Mouse (Mus musculus) embryonic facial prominence, embryonic 10.5 days (tissue): ENCODE measurements around the gene Sf1. TPM values are rescaled to one million over a fixed set of nuclear protein-coding genes. Genes with fewer than 3 reads are reported as not detected.

Experiments
- DNase-seq: peaks from one replicate; pipeline ENCODE4 v3.0.0-alpha.2; 2017; ENCODE audit warnings: low spot score
- H3K27ac ChIP-seq: fragments of 300-500 bp; sonication (generic); replicated peaks from 2 replicates; pipeline ENCODE4 v1.5.1; 2016; ENCODE audit warnings: mild to moderate bottlenecking
- H3K27me3 ChIP-seq: fragments of 300-500 bp; sonication (generic); replicated peaks from 2 replicates; pipeline ENCODE4 v1.6.1; 2016; ENCODE audit warnings: low read depth, mild to moderate bottlenecking; ENCODE audit not compliant: poor library complexity, severe bottlenecking
- H3K36me3 ChIP-seq: fragments of 300-500 bp; sonication (generic); replicated peaks from 2 replicates; pipeline ENCODE4 v1.6.1; 2016; ENCODE audit warnings: mild to moderate bottlenecking, moderate library complexity
- H3K4me1 ChIP-seq: fragments of 300-500 bp; sonication (generic); 2 replicates; pipeline ENCODE4 v1.6.1; 2016
- H3K4me3 ChIP-seq: fragments of 300-500 bp; sonication (generic); 2 replicates; pipeline ENCODE4 v1.5.1; 2016; ENCODE audit warnings: mild to moderate bottlenecking, moderate library complexity
- H3K9me3 ChIP-seq: fragments of 300-500 bp; sonication (generic); 2 replicates; pipeline ENCODE4 v1.6.1; 2016; ENCODE audit warnings: mild to moderate bottlenecking
- WGBS: fragments of 180-500 bp; shearing (Covaris S2); methylation state at CpG from one replicate; pipeline ENCODE4 v1.1.7; 2016; 5-methylcytosine and 5-hydroxymethylcytosine counted together
- polyA plus RNA-seq: library from polyadenylated mRNA; unstranded; fragments of >200 nt; fragmentation: Nextera tagmentation; extraction: Ambion mirVana; gene quantifications from 2 replicates; pipeline ENCODE4 v1.2.1, GENCODE M21; 2016

The Sf1 gene
- polyA plus RNA-seq, 1 experiment from 2014 or later: 185 TPM

DNA sequence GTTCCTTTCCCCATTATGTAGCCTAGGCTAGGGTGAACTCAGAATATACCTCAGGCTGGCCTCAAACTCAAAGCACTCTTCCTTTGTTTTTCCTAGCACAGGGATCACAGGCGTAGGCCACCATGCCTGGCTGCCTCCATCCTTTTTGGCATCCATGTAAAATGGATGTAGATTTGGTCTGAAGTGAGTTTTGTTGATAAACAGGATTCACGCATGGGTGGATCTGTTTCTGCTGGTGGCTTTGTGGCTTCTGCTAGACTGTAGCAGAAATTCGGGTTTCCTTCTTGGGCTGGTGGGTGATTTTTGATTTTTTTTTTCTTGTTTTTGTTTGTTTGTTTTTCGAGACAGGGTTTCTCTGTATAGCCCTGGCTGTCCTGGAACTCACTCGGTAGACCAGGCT, 46.4 kb downstream of the Sf1 start:
- no peak overlapping the region for H3K4me3 ChIP-seq
- no peak for DNase-seq
- peaks cover 19% of the 10 kb centered on the region for H3K4me1 ChIP-seq
- no peaks in the 10 kb centered on the region for H3K9me3 ChIP-seq
- H3K27ac ChIP-seq: no peak overlapping the region
- 77% methylated on average over 5 of the region's 5 CpGs for WGBS
- peaks cover 11% of the 10 kb centered on the region for H3K27me3 ChIP-seq
- no peaks in the 10 kb centered on the region for H3K36me3 ChIP-seq

DNA sequence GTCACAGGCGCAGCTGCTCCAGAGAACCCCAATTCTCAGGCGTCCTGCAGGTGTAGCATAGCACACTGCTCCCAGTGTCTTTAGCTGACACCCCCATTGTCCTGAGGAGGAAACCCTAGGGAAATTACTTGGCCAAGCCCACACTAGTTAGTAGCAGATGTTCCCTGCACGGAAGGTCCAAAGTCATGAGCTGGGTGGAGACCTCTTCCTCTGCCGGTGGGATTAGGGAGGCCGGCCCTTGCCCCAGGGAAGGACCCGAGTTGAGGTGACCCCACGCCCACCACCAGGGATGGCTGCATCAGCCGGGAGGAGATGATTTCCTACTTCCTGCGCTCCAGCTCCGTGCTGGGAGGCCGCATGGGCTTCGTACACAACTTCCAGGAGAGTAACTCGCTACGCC, 49.3 kb downstream of the Sf1 start:
- Histone ChIP-seq H3K9me3 (no peaks in the 10 kb centered on the region), H3K36me3 (no peaks in the 10 kb centered on the region), H3K27ac (peak overlapping the region; percentile 44; the same call in 1 of the 2 replicates), H3K4me1 (peaks cover 46% of the 10 kb centered on the region), H3K4me3 (no peak overlapping the region), H3K27me3 (peaks cover 35% of the 10 kb centered on the region)
- 53% methylated on average over 14 of the region's 14 CpGs for WGBS
- DNase-seq: no peak

DNA sequence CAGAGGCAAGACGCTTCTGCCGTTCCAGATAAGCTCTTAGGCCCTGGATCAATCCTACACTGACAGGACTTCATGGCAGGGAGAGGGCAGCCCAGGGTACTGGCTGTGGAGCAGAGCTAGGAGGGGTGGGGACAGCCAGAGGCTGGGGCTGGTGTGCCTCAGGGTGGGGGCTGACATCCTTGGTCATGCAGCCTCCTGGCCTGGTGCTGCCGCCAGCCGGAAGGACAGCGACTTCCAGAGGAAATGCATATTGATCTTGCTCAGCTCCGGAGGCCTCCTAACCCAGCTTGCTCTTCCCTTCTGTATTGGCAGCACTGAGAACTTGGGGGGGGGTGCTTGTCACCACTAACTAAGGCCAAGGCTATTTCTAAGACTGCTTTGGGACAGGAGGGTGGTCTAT, 52.0 kb downstream of the Sf1 start:
- Histone ChIP-seq H3K4me3 (no peak overlapping the region), H3K27ac (peak overlapping the region; percentile 36), H3K4me1 (peaks cover 57% of the 10 kb centered on the region), H3K27me3 (peaks cover 62% of the 10 kb centered on the region), H3K36me3 (no peaks in the 10 kb centered on the region), H3K9me3 (no peaks in the 10 kb centered on the region)
- 40% methylated on average over 6 of the region's 6 CpGs for WGBS
- DNase-seq: no peak

DNA sequence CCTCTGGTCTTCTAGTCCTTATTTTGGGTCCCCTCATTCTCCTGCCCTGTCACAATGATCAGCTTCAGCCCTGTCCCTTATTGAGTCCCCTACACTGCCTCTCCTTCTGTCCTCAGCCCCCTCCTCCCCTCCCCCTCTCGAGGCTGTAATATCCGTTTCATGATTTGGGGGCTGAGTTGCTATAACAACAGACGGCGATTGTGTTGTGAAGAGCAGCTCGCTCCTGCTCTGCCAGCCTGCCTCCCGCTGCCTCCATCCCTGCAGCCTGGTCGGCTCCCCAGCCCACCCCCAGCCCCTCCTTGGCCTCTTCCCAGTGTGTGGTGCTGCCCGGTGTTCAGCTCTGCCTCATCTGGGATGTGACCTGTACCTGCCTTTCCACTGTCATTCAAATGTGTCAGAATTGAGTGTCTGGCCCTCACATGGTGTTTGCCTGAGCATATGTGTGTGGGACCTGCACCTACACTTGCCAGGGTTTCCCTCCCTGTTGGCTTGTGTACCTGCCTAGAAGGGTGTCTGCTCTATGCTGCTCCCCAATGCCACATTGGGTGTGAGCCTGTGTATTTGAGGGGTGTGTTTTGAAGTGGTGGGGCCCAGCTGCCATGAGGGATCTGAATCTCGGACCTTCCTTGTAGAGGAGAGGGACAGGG, 52.8 kb downstream of the Sf1 start:
- H3K4me3 ChIP-seq: no peak overlapping the region
- peaks cover 57% of the 10 kb centered on the region for H3K4me1 ChIP-seq
- peaks cover 70% of the 10 kb centered on the region for H3K27me3 ChIP-seq
- DNase-seq: peak; percentile 65
- peak overlapping the region; percentile 57 for H3K27ac ChIP-seq
- no peaks in the 10 kb centered on the region for H3K36me3 ChIP-seq
- H3K9me3 ChIP-seq: no peaks in the 10 kb centered on the region
- 6% methylated on average over 9 of the region's 9 CpGs for WGBS

DNA sequence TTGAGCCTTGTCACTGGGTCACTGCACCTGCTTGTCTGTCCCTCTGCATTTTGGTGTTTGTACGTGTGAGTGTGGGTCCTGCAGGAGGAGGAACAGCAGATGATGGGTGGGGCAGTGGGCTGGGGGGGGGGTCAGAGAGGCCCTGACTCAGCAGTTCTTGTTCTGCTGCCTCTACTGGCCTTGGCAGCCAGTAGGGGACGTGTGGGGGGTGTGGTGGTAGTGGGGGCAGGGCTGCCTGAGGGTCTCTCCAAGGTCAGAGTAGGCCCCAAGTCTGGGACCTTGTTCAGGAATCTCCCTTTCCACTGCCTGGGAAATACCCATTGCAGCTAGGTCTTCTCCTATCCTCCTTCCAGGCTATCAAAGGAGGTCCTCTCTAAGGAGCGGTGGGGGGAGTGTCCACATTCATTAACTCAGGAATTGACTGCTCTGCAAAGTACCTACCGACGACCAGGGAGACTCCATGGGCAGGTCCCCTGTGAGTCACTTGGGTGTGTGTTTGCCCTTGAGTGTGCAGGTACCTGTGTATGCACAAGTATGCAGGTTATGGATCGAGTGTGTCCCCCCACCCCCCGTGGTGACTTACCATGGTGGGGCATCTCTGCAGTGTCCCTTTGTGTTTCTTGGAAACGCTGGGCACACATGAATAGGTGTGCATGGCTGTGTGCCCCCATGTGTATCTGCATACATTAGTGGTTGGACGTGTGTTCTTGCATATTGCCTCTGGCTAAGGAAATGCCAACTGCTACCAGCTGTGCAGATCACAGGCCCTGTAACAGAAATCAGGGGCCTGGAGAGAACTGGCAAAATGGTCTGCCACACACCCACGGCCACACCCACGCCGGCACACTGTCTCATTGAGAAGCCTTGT, 53.6 kb downstream of the Sf1 start:
- Histone ChIP-seq H3K27me3 (peaks cover 78% of the 10 kb centered on the region), H3K4me1 (peaks cover 57% of the 10 kb centered on the region), H3K9me3 (no peaks in the 10 kb centered on the region), H3K27ac (no peak overlapping the region), H3K36me3 (no peaks in the 10 kb centered on the region), H3K4me3 (no peak overlapping the region)
- no peak for DNase-seq
- WGBS: 64% methylated on average over 12 of the region's 12 CpGs

DNA sequence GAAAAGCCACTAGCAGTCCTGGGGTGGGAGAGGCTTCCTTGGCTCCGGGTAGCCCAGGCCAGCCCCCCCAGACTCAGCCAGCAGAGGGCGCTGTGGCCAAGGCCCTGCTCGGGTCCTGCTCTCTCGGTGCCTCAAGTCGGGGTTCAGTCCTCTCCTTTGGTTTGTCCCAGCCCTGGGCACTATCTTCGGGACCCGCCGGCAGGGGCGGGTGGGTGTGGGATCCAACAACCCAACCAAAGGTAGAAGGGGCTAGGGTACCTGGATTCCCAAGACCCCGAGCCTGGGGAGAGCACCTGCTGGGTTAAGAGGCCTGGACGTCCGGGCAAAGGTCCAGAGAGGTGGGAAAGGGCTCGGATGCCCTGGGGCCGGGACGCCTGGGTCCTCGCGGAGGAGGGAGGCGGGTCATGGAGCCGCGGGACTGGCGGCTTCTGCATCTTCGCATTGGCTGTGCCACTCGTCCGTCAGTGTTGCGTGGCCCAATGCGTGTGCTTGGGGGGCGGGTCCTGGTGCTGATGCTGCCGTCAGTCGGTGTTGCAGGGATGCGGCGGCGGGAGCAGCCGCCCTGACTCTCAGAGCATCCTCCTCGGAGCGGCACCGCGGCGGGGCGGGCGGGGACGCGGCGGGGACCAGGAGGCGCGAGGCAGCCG, 54.9 kb downstream of the Sf1 start, which contains the start of gene Nrxn2:
Gene Nrxn2 (plus strand): TSS at position 499 of the 647 bp plus-strand sequence.
- H3K4me3 ChIP-seq: peak within 1 kb of the TSS; percentile 68
- H3K4me1 ChIP-seq: peaks cover 52% of the 10 kb centered on the region
- H3K27ac ChIP-seq: peak within 1 kb of the TSS; percentile 82
- DNase-seq: peak; percentile 90
- H3K27me3 ChIP-seq: peaks cover 87% of the 10 kb centered on the region
- under 1% methylated on average over 46 of the region's 46 CpGs for WGBS
- no peaks in the 10 kb centered on the region for H3K36me3 ChIP-seq
- H3K9me3 ChIP-seq: no peaks in the 10 kb centered on the region

DNA sequence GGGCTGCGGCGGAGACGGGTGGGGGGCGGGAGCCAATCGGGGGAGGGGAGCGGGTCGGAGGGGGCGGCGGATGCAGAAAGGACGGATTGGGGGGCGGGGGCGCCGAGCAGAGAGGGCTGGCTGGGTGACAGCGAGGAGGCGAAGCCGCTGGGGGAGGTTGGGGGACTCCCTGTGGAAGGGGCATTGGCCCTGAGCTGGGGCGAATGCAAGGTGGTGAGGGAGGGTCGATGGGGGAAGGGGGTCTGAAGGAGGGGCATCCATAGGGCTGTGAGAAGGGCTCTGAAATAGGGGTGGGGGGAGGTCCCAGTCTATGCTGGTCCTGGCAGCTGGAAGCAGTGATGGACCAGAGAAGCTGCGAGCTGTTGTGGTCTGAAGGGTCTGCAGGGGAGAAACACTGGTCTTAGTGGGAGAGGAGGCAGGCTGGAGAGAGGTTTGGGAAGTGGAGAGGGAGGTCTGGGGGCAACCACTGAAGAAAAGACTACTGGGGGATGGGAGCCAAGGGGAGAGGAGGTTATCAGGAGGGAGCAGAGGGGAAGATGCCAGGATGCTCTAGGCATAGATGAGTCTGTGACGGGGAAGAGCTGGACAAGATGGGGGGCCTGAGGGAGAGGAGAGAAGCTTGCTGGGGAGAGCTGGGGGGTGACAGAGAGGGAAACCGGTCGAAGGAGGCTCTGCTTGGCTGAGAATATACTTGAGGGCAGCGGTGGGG, 55.6 kb downstream of the Sf1 start:
- Histone ChIP-seq H3K4me1 (peaks cover 52% of the 10 kb centered on the region), H3K9me3 (no peaks in the 10 kb centered on the region), H3K4me3 (peak overlapping the region; percentile 68), H3K27ac (peak overlapping the region; percentile 82), H3K27me3 (peaks cover 95% of the 10 kb centered on the region), H3K36me3 (no peaks in the 10 kb centered on the region)
- no peak for DNase-seq
- WGBS: 9% methylated on average over 22 of the region's 23 CpGs

DNA sequence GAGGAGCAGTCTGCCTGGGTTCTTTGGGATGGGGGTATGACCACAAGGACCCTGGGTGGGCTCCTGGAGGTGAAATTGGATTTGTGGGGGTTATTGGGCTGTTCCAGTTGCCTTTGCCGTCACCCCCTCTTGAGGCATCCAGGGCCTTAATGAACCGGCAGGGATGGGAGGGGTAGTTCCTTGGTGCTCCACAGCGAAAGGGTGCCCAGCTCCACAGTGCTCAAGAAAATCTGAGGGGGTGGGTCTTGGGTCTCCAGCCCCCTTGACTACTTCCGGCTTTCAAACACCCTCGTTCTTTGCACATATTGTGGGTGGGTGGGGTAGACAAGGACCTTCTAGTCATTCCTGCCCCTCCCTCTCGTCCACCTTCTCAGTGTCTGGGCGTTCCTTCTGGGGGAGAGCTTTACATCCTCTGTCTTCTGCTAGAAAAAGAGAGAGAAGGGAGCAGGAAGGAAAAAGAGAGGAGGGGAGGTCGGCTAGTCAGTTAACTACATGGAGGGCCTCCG, 56.4 kb downstream of the Sf1 start:
- H3K9me3 ChIP-seq: no peaks in the 10 kb centered on the region
- DNase-seq: no peak
- no peaks in the 10 kb centered on the region for H3K36me3 ChIP-seq
- H3K4me1 ChIP-seq: peaks cover 52% of the 10 kb centered on the region
- peak overlapping the region; percentile 68; the same call in 1 of the 2 replicates for H3K4me3 ChIP-seq
- H3K27ac ChIP-seq: no peak overlapping the region
- 59% methylated on average over 9 of the region's 9 CpGs for WGBS
- H3K27me3 ChIP-seq: peaks cover 99% of the 10 kb centered on the region

DNA sequence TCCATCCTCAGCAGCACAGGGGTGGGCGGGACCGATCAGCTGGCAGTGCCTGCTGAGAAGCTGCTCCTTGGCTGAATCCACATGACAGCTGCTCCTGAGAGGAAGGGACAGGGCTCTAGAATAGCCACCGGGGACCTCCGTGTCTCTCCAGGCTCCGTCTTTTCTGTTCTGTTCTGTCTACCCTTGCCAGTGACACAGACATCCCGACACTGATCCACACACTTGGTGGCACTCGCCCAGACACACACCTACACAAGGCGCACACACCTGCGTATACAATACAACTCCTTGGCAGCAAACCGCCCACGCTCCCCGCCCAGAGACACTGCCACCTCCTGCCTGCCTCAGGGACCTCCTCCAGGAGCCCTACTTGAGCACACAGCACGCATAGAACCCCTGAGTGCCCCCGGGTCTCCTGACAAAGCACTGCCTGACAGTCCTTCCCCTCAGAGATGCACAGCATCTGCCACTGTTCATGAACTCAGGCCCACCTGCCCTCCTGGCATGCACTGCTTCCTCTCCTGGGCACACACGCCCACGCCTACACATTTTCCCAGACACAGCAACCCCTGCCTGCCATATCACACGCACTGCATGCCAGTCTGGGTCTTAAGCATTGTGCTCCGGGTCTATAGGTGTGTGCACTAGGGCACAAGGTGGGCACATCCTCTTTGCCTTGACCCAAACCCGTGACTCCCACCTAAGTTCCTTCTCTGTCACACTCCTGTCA, 57.2 kb downstream of the Sf1 start:
- WGBS: 57% methylated on average over 19 of the region's 19 CpGs
- no peak for DNase-seq
- Histone ChIP-seq H3K27me3 (peaks cover 99% of the 10 kb centered on the region), H3K4me3 (no peak overlapping the region), H3K36me3 (no peaks in the 10 kb centered on the region), H3K4me1 (peaks cover 44% of the 10 kb centered on the region), H3K27ac (no peak overlapping the region), H3K9me3 (no peaks in the 10 kb centered on the region)

DNA sequence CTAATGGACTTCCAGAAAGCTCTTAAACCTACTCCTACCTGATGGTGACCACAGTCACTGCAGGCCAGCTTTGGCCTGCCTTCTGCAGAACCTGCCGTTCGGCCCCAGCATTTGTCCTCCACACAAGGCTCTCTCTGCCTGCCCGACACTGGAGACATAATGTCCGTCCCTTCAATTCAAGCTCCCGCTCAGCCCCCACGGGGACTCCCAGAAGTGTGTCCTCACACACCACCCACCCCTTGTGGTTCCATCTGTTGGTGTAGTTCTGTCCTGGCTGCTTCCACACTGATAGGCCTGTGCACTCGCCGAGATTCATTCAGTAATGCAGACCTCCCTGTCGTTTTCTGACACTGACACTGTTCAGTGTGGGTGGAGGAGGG, 57.7 kb downstream of the Sf1 start:
- no peak for DNase-seq
- no peak overlapping the region for H3K4me3 ChIP-seq
- H3K9me3 ChIP-seq: no peaks in the 10 kb centered on the region
- H3K4me1 ChIP-seq: peaks cover 39% of the 10 kb centered on the region
- WGBS: 78% methylated on average over 9 of the region's 9 CpGs
- H3K36me3 ChIP-seq: no peaks in the 10 kb centered on the region
- H3K27me3 ChIP-seq: peaks cover 100% of the 10 kb centered on the region
- no peak overlapping the region for H3K27ac ChIP-seq

DNA sequence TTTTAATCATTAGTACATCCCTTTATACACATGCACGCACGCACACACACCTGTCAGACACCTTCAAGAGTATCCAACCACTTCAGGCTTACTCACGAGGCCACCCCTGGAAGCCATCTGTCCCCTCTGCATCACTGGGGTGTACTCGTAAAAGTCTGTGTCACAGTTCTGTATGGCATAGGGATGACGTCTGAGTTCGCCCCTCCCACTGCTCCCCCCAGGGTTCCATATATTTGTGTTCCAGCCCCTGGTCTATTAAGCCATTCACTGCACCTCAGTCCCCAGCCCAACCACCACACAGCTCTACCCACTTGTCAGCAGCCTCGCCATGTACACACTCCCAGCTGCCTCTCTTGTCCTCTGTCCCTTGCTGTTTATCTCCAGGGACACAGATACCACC, 58.5 kb downstream of the Sf1 start:
- Histone ChIP-seq H3K27me3 (peaks cover 100% of the 10 kb centered on the region), H3K27ac (no peak overlapping the region), H3K4me1 (peaks cover 31% of the 10 kb centered on the region), H3K4me3 (no peak overlapping the region), H3K9me3 (no peaks in the 10 kb centered on the region), H3K36me3 (no peaks in the 10 kb centered on the region)
- WGBS: 83% methylated on average over 7 of the region's 7 CpGs
- DNase-seq: no peak
